Mouse (Mus musculus): ENCODE measurements around the gene Rpl18a. TPM values are rescaled to one million over a fixed set of nuclear protein-coding genes. Genes with fewer than 3 reads are reported as not detected.

Gene Rpl18a
- polyA plus RNA-seq, 1 experiment from 2014 or later, result 2,947 TPM

DNA sequence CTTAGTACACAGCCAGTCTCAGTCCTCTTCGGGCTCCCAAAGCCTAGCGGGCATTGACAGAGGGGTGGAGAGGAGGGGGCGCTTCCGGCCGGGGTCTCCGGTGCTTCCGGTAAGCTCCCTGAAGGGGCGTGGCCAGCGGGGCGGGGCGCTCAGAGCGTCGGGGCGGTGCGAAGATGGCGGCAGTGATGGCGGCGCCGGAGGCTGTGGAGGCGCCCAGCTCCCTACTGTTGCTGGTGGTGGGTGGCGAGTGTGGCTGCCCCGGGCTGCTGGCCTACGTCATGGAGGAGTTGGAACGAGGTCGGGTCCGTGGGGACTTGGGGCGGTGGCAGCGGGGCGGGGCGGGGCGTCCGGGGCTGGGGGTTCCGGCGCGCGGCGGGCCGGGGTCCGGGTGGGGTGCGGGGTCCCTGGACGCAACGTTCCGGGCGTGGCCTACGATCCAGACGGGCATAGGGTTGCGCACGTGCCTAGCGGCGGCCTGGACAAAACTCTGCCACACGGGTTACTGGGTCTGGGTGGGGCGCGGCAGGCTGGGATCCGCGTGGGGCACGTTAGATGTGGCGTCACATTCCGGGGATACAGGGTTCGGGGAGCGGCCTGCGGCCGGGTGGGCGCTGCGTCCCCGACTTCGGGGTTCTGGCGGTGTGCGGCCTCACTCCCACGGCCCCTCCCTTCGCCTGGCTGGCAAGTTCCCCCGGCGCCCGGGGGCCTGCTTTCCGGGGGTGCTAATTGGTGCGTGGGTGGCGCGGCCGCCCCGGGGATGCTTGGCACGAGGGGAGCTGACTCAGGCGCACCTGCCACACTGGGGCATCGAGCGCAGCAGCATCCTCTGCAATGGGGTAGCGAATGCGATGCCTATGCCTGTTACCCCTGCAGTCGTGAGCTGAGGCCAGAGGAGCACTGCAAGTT lies 8.9 kb upstream of the Rpl18a start, which contains the start of gene Map1s:
Map1s (plus strand) TSS at position 102 of the 906 bp plus-strand sequence.
- peak; percentile 74 for ATAC-seq
- Histone ChIP-seq H3K4me1 (replicated peaks; ENCODE audit: control insufficient read depth, insufficient read depth, low read length) (no peaks in the 10 kb centered on the region; the same call in 1 of the 2 replicates), H3K4me3 (ENCODE audit: low read depth, low read length) (peak within 1 kb of the TSS; percentile 88), H3K36me3 (ENCODE audit: control insufficient read depth, insufficient read depth) (peaks cover 3% of the 10 kb centered on the region; the same call in 1 of the 2 replicates), H3K4me2 (replicated peaks; ENCODE audit: low read depth) (peak within 1 kb of the TSS; percentile 96), H3K9ac (ENCODE audit: low read depth, low read length) (peak within 1 kb of the TSS; percentile 81), H3K27ac (ENCODE audit: low read depth, low read length) (peak within 1 kb of the TSS; percentile 68), H3K9me3 (ENCODE audit: control insufficient read depth) (no peaks in the 10 kb centered on the region), H3K27me3 (replicated peaks; ENCODE audit: control insufficient read depth, insufficient read depth, low read length) (no peaks in the 10 kb centered on the region)
- no peak for TF ChIP-seq CTCF (IDR thresholded peaks at IDR 0.05; ENCODE audit: low read depth)
- WGBS, result under 1% methylated on average over 79 of the region's 86 CpGs

- no peak overlapping the region for H3K27ac ChIP-seq (ENCODE audit: low read depth, low read length)
- H3K9ac ChIP-seq (ENCODE audit: low read depth, low read length), result peak overlapping the region; percentile 81; the same call in 1 of the 2 replicates
- no peaks in the 10 kb centered on the region for H3K9me3 ChIP-seq (ENCODE audit: control insufficient read depth)
- no peaks in the 10 kb centered on the region for H3K36me3 ChIP-seq (ENCODE audit: control insufficient read depth, insufficient read depth)
- H3K4me3 ChIP-seq (ENCODE audit: low read depth, low read length), result peak overlapping the region; percentile 88
- peak overlapping the region; percentile 96 for H3K4me2 ChIP-seq (replicated peaks; ENCODE audit: low read depth)
- no peaks in the 10 kb centered on the region for H3K27me3 ChIP-seq (replicated peaks; ENCODE audit: control insufficient read depth, insufficient read depth, low read length)
- no peaks in the 10 kb centered on the region; the same call in 1 of the 2 replicates for H3K4me1 ChIP-seq (replicated peaks; ENCODE audit: control insufficient read depth, insufficient read depth, low read length)
- TF ChIP-seq CTCF (IDR thresholded peaks at IDR 0.05; ENCODE audit: low read depth), result no peak
- ATAC-seq, result 0 out of 2 replicates have a peak, but pooled peaks have one; percentile 11
- WGBS, result 15% methylated on average over 8 of the region's 8 CpGs
These were observed 8.2 kb upstream of the Rpl18a start for GRCm38 (mm10) chr8:70905463-70905830.

DNA sequence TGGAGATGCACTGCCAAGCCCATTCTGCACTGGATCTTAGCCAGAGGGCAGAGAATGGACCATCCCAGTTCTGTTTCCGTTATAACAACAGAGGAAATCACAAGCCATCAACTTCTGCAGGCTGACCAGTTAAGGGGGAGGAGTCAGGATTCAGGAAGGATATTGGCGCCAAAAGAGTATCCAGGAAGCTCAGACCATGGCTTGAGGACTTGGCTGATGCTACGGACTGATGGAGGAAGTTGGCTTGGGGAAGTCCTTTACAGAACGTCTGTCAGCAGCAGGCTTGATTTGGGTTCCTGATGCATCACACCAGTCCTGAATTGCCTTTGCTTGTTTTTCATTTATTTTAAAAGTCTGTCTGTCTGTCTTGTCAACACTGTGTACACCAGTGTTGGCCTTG lies 7.3 kb upstream of the Rpl18a start:
- no peak overlapping the region for H3K4me2 ChIP-seq (replicated peaks; ENCODE audit: low read depth)
- no peaks in the 10 kb centered on the region for H3K36me3 ChIP-seq (ENCODE audit: control insufficient read depth, insufficient read depth)
- no peak for TF ChIP-seq CTCF (IDR thresholded peaks at IDR 0.05; ENCODE audit: low read depth)
- H3K9ac ChIP-seq (ENCODE audit: low read depth, low read length), result no peak overlapping the region
- no peaks in the 10 kb centered on the region for H3K9me3 ChIP-seq (ENCODE audit: control insufficient read depth)
- no peak for ATAC-seq
- no peak overlapping the region for H3K27ac ChIP-seq (ENCODE audit: low read depth, low read length)
- WGBS, result 45% methylated on average over 4 of the region's 4 CpGs
- no peaks in the 10 kb centered on the region for H3K27me3 ChIP-seq (replicated peaks; ENCODE audit: control insufficient read depth, insufficient read depth, low read length)
- H3K4me1 ChIP-seq (replicated peaks; ENCODE audit: control insufficient read depth, insufficient read depth, low read length), result no peaks in the 10 kb centered on the region; the same call in 1 of the 2 replicates
- no peak overlapping the region for H3K4me3 ChIP-seq (ENCODE audit: low read depth, low read length)

DNA sequence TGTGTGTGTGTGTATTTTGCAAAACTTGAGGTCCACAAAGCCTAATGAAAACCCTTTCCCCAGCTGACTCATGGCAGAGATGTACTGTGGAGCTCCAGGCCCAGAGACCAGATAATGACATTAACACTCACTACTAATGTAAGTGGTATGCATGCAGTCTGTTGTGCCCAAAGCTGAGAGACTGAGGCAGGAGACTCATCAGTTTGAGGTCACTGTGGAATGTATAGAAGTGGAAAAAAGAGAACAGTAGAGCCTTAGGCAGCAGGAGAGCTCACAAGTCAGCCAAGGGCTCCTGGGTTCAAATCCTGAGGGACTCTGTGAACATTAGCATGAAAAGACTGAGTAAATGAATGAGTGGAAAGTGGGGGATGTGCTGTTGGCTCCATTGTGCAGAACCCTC lies 6.4 kb upstream of the Rpl18a start:
- Histone ChIP-seq H3K4me2 (replicated peaks; ENCODE audit: low read depth) (no peak overlapping the region), H3K36me3 (ENCODE audit: control insufficient read depth, insufficient read depth) (no peaks in the 10 kb centered on the region), H3K9me3 (ENCODE audit: control insufficient read depth) (no peaks in the 10 kb centered on the region), H3K4me3 (ENCODE audit: low read depth, low read length) (no peak overlapping the region), H3K27me3 (replicated peaks; ENCODE audit: control insufficient read depth, insufficient read depth, low read length) (no peaks in the 10 kb centered on the region), H3K9ac (ENCODE audit: low read depth, low read length) (no peak overlapping the region), H3K4me1 (replicated peaks; ENCODE audit: control insufficient read depth, insufficient read depth, low read length) (no peaks in the 10 kb centered on the region; the same call in 1 of the 2 replicates), H3K27ac (ENCODE audit: low read depth, low read length) (no peak overlapping the region)
- no peak for TF ChIP-seq CTCF (IDR thresholded peaks at IDR 0.05; ENCODE audit: low read depth)
- no peak for ATAC-seq

DNA sequence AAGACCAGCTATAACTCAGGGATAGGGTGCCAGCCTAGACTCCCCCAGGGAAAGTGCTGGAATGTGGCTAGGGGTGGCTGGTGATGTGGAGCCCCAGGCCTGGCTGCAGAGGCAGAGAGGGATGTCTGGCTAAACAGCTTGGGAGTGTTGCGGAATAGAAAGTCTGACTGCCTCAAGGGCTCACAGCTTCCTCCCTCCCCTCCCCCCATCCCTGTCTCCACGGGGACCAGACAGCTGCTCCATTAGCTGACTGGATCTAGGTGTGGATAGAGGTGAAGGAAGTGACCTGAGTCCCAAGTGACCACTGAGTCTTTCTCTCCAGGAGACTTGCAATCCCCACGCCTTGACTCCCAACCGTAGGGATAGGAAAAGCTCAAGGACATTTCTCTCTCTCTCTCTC lies 5.9 kb upstream of the Rpl18a start:
- Histone ChIP-seq H3K27ac (ENCODE audit: low read depth, low read length) (no peak overlapping the region), H3K27me3 (replicated peaks; ENCODE audit: control insufficient read depth, insufficient read depth, low read length) (no peaks in the 10 kb centered on the region), H3K4me1 (replicated peaks; ENCODE audit: control insufficient read depth, insufficient read depth, low read length) (no peaks in the 10 kb centered on the region; the same call in 1 of the 2 replicates), H3K4me3 (ENCODE audit: low read depth, low read length) (no peak overlapping the region), H3K9ac (ENCODE audit: low read depth, low read length) (no peak overlapping the region), H3K4me2 (replicated peaks; ENCODE audit: low read depth) (no peak overlapping the region), H3K9me3 (ENCODE audit: control insufficient read depth) (no peaks in the 10 kb centered on the region), H3K36me3 (ENCODE audit: control insufficient read depth, insufficient read depth) (no peaks in the 10 kb centered on the region)
- 32% methylated on average over 4 of the region's 4 CpGs for WGBS
- no peak for ATAC-seq
- TF ChIP-seq CTCF (IDR thresholded peaks at IDR 0.05; ENCODE audit: low read depth), result no peak

- Histone ChIP-seq H3K4me1 (replicated peaks; ENCODE audit: control insufficient read depth, insufficient read depth, low read length) (no peaks in the 10 kb centered on the region; the same call in 1 of the 2 replicates), H3K36me3 (ENCODE audit: control insufficient read depth, insufficient read depth) (no peaks in the 10 kb centered on the region)
These were observed 5.0 kb upstream of the Rpl18a start for GRCm38 (mm10) chr8:70902211-70902610.

More at GRCm38 (mm10) chr8:70902211-70902610, 5.0 kb upstream of the Rpl18a start:
- H3K4me2 ChIP-seq (replicated peaks; ENCODE audit: low read depth), result no peak overlapping the region
- WGBS, result 27% methylated on average over 5 of the region's 5 CpGs
- no peak for ATAC-seq
- TF ChIP-seq CTCF (IDR thresholded peaks at IDR 0.05; ENCODE audit: low read depth), result no peak
- H3K4me3 ChIP-seq (ENCODE audit: low read depth, low read length), result no peak overlapping the region
- H3K27ac ChIP-seq (ENCODE audit: low read depth, low read length), result no peak overlapping the region
- H3K27me3 ChIP-seq (replicated peaks; ENCODE audit: control insufficient read depth, insufficient read depth, low read length), result no peaks in the 10 kb centered on the region
- no peaks in the 10 kb centered on the region for H3K9me3 ChIP-seq (ENCODE audit: control insufficient read depth)
- no peak overlapping the region for H3K9ac ChIP-seq (ENCODE audit: low read depth, low read length)
